Mouse (Mus musculus) forebrain, embryonic 13.5 days (tissue): ENCODE data around the gene Msh3. TPM values are rescaled to one million over a fixed set of nuclear protein-coding genes. Genes with fewer than 3 reads are reported as not detected.
"Not testable (repeated sequence)": the region's sequence is repeated elsewhere in the genome, so short reads cannot be mapped to it uniquely, and the experiment has no call there.

Experiments
- ATAC-seq: fragments of 200-750 bp; cut with Nextera tagmentation; 2 replicates; pipeline ENCODE4 v1.8.0; 2017
- H3K27ac ChIP-seq: fragments of 300-500 bp; sonication (generic); 2 replicates; pipeline ENCODE4 v1.5.1; 2015; ENCODE audit warnings: inconsistent platforms, mild to moderate bottlenecking, moderate library complexity
- H3K27me3 ChIP-seq: fragments of 300-500 bp; sonication (generic); 2 replicates; pipeline ENCODE4 v1.6.1; 2015; ENCODE audit warnings: mild to moderate bottlenecking, inconsistent platforms
- H3K36me3 ChIP-seq: fragments of 300-500 bp; sonication (generic); 2 replicates; pipeline ENCODE4 v1.6.1; 2015; ENCODE audit warnings: mild to moderate bottlenecking, inconsistent platforms; ENCODE audit not compliant: poor library complexity, severe bottlenecking
- H3K4me1 ChIP-seq: fragments of 300-500 bp; sonication (generic); 2 replicates; pipeline ENCODE4 v1.6.1; 2015; ENCODE audit warnings: inconsistent platforms
- H3K4me2 ChIP-seq: fragments of 300-500 bp; sonication (generic); 2 replicates; pipeline ENCODE4 v1.6.1; 2015; ENCODE audit warnings: inconsistent platforms, mild to moderate bottlenecking, moderate library complexity
- H3K4me3 ChIP-seq: fragments of 300-500 bp; sonication (generic); 2 replicates; pipeline ENCODE4 v1.5.1; 2015; ENCODE audit warnings: mild to moderate bottlenecking, inconsistent platforms
- H3K9ac ChIP-seq: fragments of 300-500 bp; sonication (generic); 2 replicates; pipeline ENCODE4 v1.6.1; 2015; ENCODE audit warnings: mild to moderate bottlenecking, inconsistent platforms
- H3K9me3 ChIP-seq: fragments of 300-500 bp; sonication (generic); replicated peaks from 2 replicates; pipeline ENCODE4 v1.6.1; 2016; ENCODE audit warnings: inconsistent platforms
- WGBS: fragments of 180-500 bp; shearing (Covaris S2); methylation state at CpG from one replicate; pipeline ENCODE4 v1.1.7; 2015; 5-methylcytosine and 5-hydroxymethylcytosine counted together
- polyA plus RNA-seq: library from polyadenylated mRNA; unstranded; fragments of >200 nt; fragmentation: Nextera tagmentation; extraction: Ambion mirVana; gene quantifications from 2 replicates; pipeline ENCODE4 v1.2.1, GENCODE M21; 2015

The Msh3 gene
- polyA plus RNA-seq, 1 experiment from 2014 or later, result 28.5 TPM

- Histone ChIP-seq H3K9ac (no peak overlapping the region), H3K4me1 (no peaks in the 10 kb centered on the region), H3K27me3 (no peaks in the 10 kb centered on the region), H3K9me3 (no peaks in the 10 kb centered on the region), H3K27ac (no peak overlapping the region), H3K4me2 (no peak overlapping the region), H3K36me3 (0 out of 2 replicates have a peak, but pooled peaks cover 4% of the 10 kb centered on the region), H3K4me3 (no peak overlapping the region)
- no peak for ATAC-seq
- WGBS, result 92% methylated on average over 4 of the region's 4 CpGs
These were observed 113.4 kb downstream of the Msh3 start for GRCm38 (mm10) chr13:92241426-92241825.

DNA sequence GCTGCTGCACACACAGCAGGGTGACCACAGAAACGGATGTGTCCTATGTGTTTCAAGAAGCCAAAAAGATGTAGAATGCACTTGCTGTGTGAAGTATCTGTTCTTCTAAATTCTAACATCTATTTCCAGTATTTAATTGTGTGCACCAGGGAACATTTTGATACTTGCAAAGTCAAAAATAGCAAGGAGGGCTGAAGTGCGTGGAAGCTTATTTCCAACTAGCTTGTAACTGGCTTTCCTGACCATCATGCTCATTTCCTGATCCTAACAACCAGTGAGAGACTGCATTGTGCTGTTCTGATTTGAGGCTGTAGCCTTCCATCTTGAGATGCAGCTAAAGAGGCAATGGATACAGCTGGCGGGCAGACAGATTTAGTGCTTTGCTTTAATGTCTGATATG, 116.9 kb downstream of the Msh3 start:
- H3K4me1 ChIP-seq, result no peaks in the 10 kb centered on the region
- H3K4me3 ChIP-seq, result no peak overlapping the region
- 0 out of 2 replicates have a peak, but pooled peaks cover 12% of the 10 kb centered on the region for H3K36me3 ChIP-seq
- no peak overlapping the region for H3K4me2 ChIP-seq
- H3K27ac ChIP-seq, result no peak overlapping the region
- no peak overlapping the region for H3K9ac ChIP-seq
- no peaks in the 10 kb centered on the region for H3K27me3 ChIP-seq
- no peaks in the 10 kb centered on the region for H3K9me3 ChIP-seq
- WGBS, result 90% methylated on average over 3 of the region's 3 CpGs
- no peak for ATAC-seq

- H3K4me3 ChIP-seq, result no peak overlapping the region
- no peaks in the 10 kb centered on the region for H3K4me1 ChIP-seq
- no peak for ATAC-seq
- H3K9ac ChIP-seq, result no peak overlapping the region
- no peaks in the 10 kb centered on the region for H3K9me3 ChIP-seq
- 0 out of 2 replicates have a peak, but pooled peaks cover 12% of the 10 kb centered on the region for H3K36me3 ChIP-seq
- WGBS, result 94% methylated on average over 4 of the region's 4 CpGs
- H3K27ac ChIP-seq, result no peak overlapping the region
- no peaks in the 10 kb centered on the region for H3K27me3 ChIP-seq
- no peak overlapping the region for H3K4me2 ChIP-seq
These were observed 117.8 kb downstream of the Msh3 start for GRCm38 (mm10) chr13:92237016-92237415.

- Histone ChIP-seq H3K4me2 (no peak overlapping the region), H3K27me3 (no peaks in the 10 kb centered on the region), H3K4me1 (no peaks in the 10 kb centered on the region), H3K27ac (no peak overlapping the region), H3K9ac (no peak overlapping the region), H3K4me3 (no peak overlapping the region), H3K36me3 (0 out of 2 replicates have a peak, but pooled peaks cover 12% of the 10 kb centered on the region), H3K9me3 (no peaks in the 10 kb centered on the region)
- ATAC-seq, result no peak
- 94% methylated on average over 9 of the region's 9 CpGs for WGBS
These were observed 122.5 kb downstream of the Msh3 start for GRCm38 (mm10) chr13:92232076-92232938.

- Histone ChIP-seq H3K36me3 (no peaks in the 10 kb centered on the region), H3K4me1 (no peaks in the 10 kb centered on the region), H3K9ac (no peak overlapping the region), H3K4me2 (no peak overlapping the region), H3K4me3 (no peak overlapping the region), H3K27ac (no peak overlapping the region), H3K27me3 (no peaks in the 10 kb centered on the region), H3K9me3 (no peaks in the 10 kb centered on the region)
- WGBS, result 79% methylated on average over 1 of the region's 1 CpGs
- ATAC-seq, result no peak
These were observed 126.8 kb downstream of the Msh3 start for GRCm38 (mm10) chr13:92228037-92228436.

GRCm38 (mm10) chr13:92223567-92223966, 131.2 kb downstream of the Msh3 start:
- Histone ChIP-seq H3K27me3 (no peaks in the 10 kb centered on the region), H3K36me3 (peaks cover 28% of the 10 kb centered on the region; the same call in 1 of the 2 replicates), H3K9me3 (no peaks in the 10 kb centered on the region), H3K27ac (no peak overlapping the region), H3K4me1 (no peaks in the 10 kb centered on the region), H3K4me2 (no peak overlapping the region), H3K4me3 (no peak overlapping the region), H3K9ac (no peak overlapping the region)
- 98% methylated on average over 3 of the region's 3 CpGs for WGBS
- no peak for ATAC-seq

DNA sequence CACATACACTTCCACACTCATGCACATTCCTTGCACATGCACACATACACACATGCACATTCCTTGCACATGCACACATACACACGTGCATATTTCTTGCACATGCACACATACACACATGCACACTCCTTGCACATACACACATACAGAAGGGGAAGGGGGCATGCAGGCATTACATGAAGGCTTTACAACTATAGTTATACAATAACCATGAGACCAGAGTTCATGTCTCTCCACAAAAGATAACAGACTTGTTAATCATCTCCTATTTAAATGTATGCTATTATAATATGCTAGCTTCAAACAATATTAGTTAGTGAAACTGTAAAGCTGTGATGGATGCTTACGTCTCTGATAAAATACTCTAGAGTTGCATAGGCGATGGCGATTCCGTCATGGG, 132.0 kb downstream of the Msh3 start:
- Histone ChIP-seq H3K4me2 (no peak overlapping the region), H3K9me3 (no peaks in the 10 kb centered on the region), H3K36me3 (peaks cover 28% of the 10 kb centered on the region; the same call in 1 of the 2 replicates), H3K27me3 (no peaks in the 10 kb centered on the region), H3K27ac (no peak overlapping the region), H3K4me1 (no peaks in the 10 kb centered on the region), H3K4me3 (no peak overlapping the region), H3K9ac (no peak overlapping the region)
- no peak for ATAC-seq
- 95% methylated on average over 5 of the region's 5 CpGs for WGBS

- H3K9me3 ChIP-seq, result no peaks in the 10 kb centered on the region
- H3K4me1 ChIP-seq, result no peaks in the 10 kb centered on the region
- H3K27me3 ChIP-seq, result no peaks in the 10 kb centered on the region
- H3K27ac ChIP-seq, result no peak overlapping the region
- no peak overlapping the region for H3K4me2 ChIP-seq
- H3K4me3 ChIP-seq, result no peak overlapping the region
- no peak overlapping the region for H3K9ac ChIP-seq
- no peak for ATAC-seq
- 93% methylated on average over 3 of the region's 3 CpGs for WGBS
- H3K36me3 ChIP-seq, result peaks cover 33% of the 10 kb centered on the region; the same call in 1 of the 2 replicates
These were observed 135.0 kb downstream of the Msh3 start for GRCm38 (mm10) chr13:92219774-92220173.

DNA sequence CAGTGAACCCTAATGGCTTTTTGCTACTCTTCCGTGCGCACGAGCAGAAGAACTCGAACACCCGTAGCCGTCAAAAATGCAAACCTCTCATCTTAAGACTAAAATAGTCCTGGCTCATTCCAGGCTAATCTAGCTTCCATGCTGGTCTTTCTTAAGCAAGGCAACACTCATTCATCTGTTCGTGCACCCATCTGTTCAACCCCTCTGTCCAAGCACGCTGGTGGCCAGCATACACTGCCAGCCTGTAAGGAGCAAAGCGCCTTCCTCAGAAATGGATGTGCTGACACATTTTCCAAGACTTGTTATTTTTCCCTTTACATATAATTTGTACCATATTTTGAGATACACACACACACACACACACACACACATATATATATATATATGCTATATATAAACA, 137.6 kb downstream of the Msh3 start:
- peaks cover 37% of the 10 kb centered on the region for H3K36me3 ChIP-seq
- H3K9ac ChIP-seq, result no peak overlapping the region
- H3K9me3 ChIP-seq, result no peaks in the 10 kb centered on the region
- no peak overlapping the region for H3K4me3 ChIP-seq
- 92% methylated on average over 9 of the region's 9 CpGs for WGBS
- no peak overlapping the region for H3K4me2 ChIP-seq
- no peak overlapping the region for H3K27ac ChIP-seq
- H3K4me1 ChIP-seq, result no peaks in the 10 kb centered on the region
- no peaks in the 10 kb centered on the region for H3K27me3 ChIP-seq
- no peak for ATAC-seq

DNA sequence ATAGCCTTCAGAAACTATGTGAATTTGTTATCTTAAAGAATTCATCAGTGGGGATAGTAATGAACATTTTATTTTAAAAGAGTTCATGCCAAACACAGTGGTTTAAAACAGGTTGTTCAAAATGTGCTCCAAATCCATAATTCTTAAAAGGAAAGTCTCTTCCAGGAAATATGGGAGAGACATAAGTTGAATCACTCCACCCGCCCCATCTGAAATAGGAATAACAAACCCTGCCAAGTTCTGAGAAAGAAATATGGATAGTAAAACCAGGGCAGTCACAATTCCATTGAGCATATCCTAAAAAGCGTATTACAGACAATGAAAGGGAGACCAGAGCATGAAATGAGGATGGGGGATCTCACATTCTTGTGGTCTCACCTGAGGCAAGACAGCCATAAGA, 157.9 kb downstream of the Msh3 start:
- no peak overlapping the region for H3K27ac ChIP-seq
- ATAC-seq, result no peak
- H3K9me3 ChIP-seq, result no peaks in the 10 kb centered on the region
- no peak overlapping the region for H3K4me2 ChIP-seq
- H3K4me1 ChIP-seq, result no peaks in the 10 kb centered on the region
- 93% methylated on average over 2 of the region's 2 CpGs for WGBS
- no peak overlapping the region for H3K9ac ChIP-seq
- no peaks in the 10 kb centered on the region for H3K27me3 ChIP-seq
- no peaks in the 10 kb centered on the region for H3K36me3 ChIP-seq
- no peak overlapping the region for H3K4me3 ChIP-seq

GRCm38 (mm10) chr13:92193806-92194205, 161.0 kb downstream of the Msh3 start:
- not testable (repeated sequence) for H3K4me2 ChIP-seq, H3K9ac ChIP-seq, H3K9me3 ChIP-seq, ATAC-seq, H3K4me3 ChIP-seq, H3K36me3 ChIP-seq, H3K27ac ChIP-seq, H3K27me3 ChIP-seq, H3K4me1 ChIP-seq
- 91% methylated on average over 5 of the region's 5 CpGs for WGBS

DNA sequence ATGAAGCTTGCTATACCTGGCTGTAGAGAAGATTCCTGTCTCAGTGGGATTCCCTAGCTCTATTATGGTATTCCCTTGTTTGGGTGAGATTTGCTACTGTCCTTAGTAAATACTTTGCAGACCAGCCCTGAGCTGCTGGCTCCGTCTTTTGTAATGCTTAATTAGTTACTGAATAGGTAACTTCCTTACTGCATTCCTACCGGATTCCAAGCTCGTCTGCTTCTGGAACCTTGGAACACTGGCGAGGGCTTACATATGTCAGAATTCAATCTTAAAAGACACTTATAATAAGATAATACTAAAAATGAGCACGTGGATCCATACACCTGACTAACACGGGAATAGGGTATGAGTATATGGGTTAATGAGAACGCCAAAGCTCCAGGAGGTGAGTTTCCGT, 182.1 kb downstream of the Msh3 start:
- H3K9ac ChIP-seq, H3K4me2 ChIP-seq, H3K36me3 ChIP-seq, H3K27ac ChIP-seq, H3K9me3 ChIP-seq, H3K27me3 ChIP-seq, ATAC-seq, H3K4me1 ChIP-seq, H3K4me3 ChIP-seq: not testable (repeated sequence)
- WGBS, result 78% methylated on average over 8 of the region's 8 CpGs
